12 mouse cellular contexts compared by ENCODE assay signal in the genomic region with DNA sequence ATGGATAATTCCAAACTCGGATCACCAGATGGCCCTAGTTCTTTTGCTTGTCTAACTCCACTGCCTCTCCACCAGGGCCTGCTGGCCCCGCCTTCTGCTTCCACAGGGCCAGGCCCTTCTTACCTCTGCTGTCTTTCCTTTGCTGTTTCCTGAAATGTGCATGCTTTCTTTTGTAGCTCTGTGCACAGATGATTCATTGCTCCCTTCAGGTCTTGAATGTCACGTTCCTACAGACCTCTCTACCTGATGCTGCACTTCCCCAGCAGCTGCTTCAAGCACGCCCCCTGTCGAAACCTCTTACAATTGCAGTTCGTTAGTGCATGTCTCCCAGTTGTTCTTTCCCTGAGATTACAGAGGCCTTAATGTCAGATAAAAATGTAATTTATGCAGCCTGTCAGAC.
A peak's percentile ranks its signal among the peaks of the same experiment; 100 is the strongest.
DNase-seq lines count a peak whose midpoint lies in the region; ATAC-seq lines count a peak whose summit lies in the region.
"Had no signal": no experiment of that assay in that cellular context is flagged by ENCODE, and none has a peak within 500 bp of the region (broad histone marks: within the 10 kb centered on the region; RNA-seq: fewer than 3 reads in every experiment).

No protein-coding gene starts in this region.

- H3K9ac ChIP-seq in forebrain, embryonic 13.5 days: no peak overlapping the region
- H3K9ac ChIP-seq in forebrain, embryonic 14.5 days (ENCODE audit: low read length): no peak overlapping the region
- H3K9ac ChIP-seq in midbrain, embryonic 11.5 days (ENCODE audit: low read length): no peak overlapping the region
- H3K9ac ChIP-seq in midbrain, embryonic 14.5 days (replicated peaks; ENCODE audit: low read length): no peak overlapping the region
- H3K9ac ChIP-seq in stomach, embryonic 15.5 days: no peak overlapping the region
- H3K9ac ChIP-seq: embryonic facial prominence, embryonic 15.5 days; liver, embryonic 14.5 days; midbrain, embryonic 13.5 days had no signal

- no peak for DNase-seq in forebrain, embryonic 14.5 days (ENCODE audit: low spot score)
- no peak for DNase-seq in midbrain, embryonic 11.5 days (ENCODE audit: low spot score, missing footprints)
- DNase-seq in midbrain, embryonic 14.5 days: no peak
- peak; percentile 40 for DNase-seq in brain, adult 2 months (ENCODE audit: low read depth, low spot score)
- no peak for DNase-seq in layer of hippocampus, postnatal 36 days
- DNase-seq: right cerebral cortex, adult 18-20 months had no signal

- H3K9me3 ChIP-seq in forebrain, embryonic 13.5 days (replicated peaks): no peaks in the 10 kb centered on the region
- H3K9me3 ChIP-seq in forebrain, embryonic 14.5 days (replicated peaks; ENCODE audit: control insufficient read depth, low read length): no peaks in the 10 kb centered on the region
- no peaks in the 10 kb centered on the region for H3K9me3 ChIP-seq in midbrain, embryonic 11.5 days (ENCODE audit: control insufficient read depth, low read length)
- no peaks in the 10 kb centered on the region for H3K9me3 ChIP-seq in midbrain, embryonic 14.5 days (ENCODE audit: control insufficient read depth, low read length)
- H3K9me3 ChIP-seq in stomach, embryonic 15.5 days: no peaks in the 10 kb centered on the region
- H3K9me3 ChIP-seq: embryonic facial prominence, embryonic 15.5 days; midbrain, embryonic 13.5 days had no signal

- 60% methylated on average over 6 of the region's 6 CpGs for WGBS in forebrain, embryonic 13.5 days
- 49% methylated on average over 6 of the region's 6 CpGs for WGBS in forebrain, embryonic 14.5 days
- 64% methylated on average over 6 of the region's 6 CpGs for WGBS in midbrain, embryonic 11.5 days
- WGBS in midbrain, embryonic 14.5 days: 64% methylated on average over 6 of the region's 6 CpGs
- WGBS in stomach, embryonic 15.5 days: 50% methylated on average over 6 of the region's 6 CpGs

- ATAC-seq in forebrain, embryonic 13.5 days: peak; percentile 33; the same call in 1 of the 2 replicates
- no peak for ATAC-seq in forebrain, embryonic 14.5 days
- ATAC-seq in midbrain, embryonic 11.5 days (ENCODE audit: low FRiP score): 0 out of 2 replicates have a peak, but pooled peaks have one; percentile 16
- no peak for ATAC-seq in midbrain, embryonic 14.5 days (ENCODE audit: low FRiP score, low TSS enrichment)
- 0 out of 2 replicates have a peak, but pooled peaks have one; percentile 53 for ATAC-seq in stomach, embryonic 15.5 days (ENCODE audit: insufficient read depth, low FRiP score, low read depth)
- ATAC-seq in monocyte, adult 5-6 weeks (replicated peaks; ENCODE audit: insufficient number of reproducible peaks, low FRiP score, low TSS enrichment, poor library complexity, severe bottlenecking): no peak
- ATAC-seq: midbrain, embryonic 13.5 days had no signal

- H3K4me2 ChIP-seq in forebrain, embryonic 13.5 days: no peak overlapping the region
- no peak overlapping the region for H3K4me2 ChIP-seq in forebrain, embryonic 14.5 days (ENCODE audit: low read length)
- H3K4me2 ChIP-seq in midbrain, embryonic 11.5 days: no peak overlapping the region
- H3K4me2 ChIP-seq in midbrain, embryonic 14.5 days (ENCODE audit: low read length): no peak overlapping the region
- no peak overlapping the region for H3K4me2 ChIP-seq in stomach, embryonic 15.5 days
- H3K4me2 ChIP-seq: embryonic facial prominence, embryonic 15.5 days; midbrain, embryonic 13.5 days had no signal

- H3K27ac ChIP-seq in forebrain, embryonic 13.5 days: no peak overlapping the region
- H3K27ac ChIP-seq in forebrain, embryonic 14.5 days (ENCODE audit: low read depth, low read length): no peak overlapping the region
- H3K27ac ChIP-seq in midbrain, embryonic 11.5 days (ENCODE audit: low read depth, low read length): no peak overlapping the region
- no peak overlapping the region for H3K27ac ChIP-seq in midbrain, embryonic 14.5 days (replicated peaks; ENCODE audit: low read depth, low read length)
- H3K27ac ChIP-seq in stomach, embryonic 15.5 days: no peak overlapping the region
- H3K27ac ChIP-seq: embryonic facial prominence, embryonic 15.5 days; liver, embryonic 14.5 days; midbrain, embryonic 13.5 days had no signal

- no peak overlapping the region for H3K4me3 ChIP-seq in forebrain, embryonic 13.5 days
- H3K4me3 ChIP-seq in forebrain, embryonic 14.5 days (ENCODE audit: low read depth, low read length): no peak overlapping the region
- H3K4me3 ChIP-seq in midbrain, embryonic 11.5 days (ENCODE audit: low read depth, low read length): no peak overlapping the region
- H3K4me3 ChIP-seq in midbrain, embryonic 14.5 days (replicated peaks; ENCODE audit: low read depth, low read length): no peak overlapping the region
- H3K4me3 ChIP-seq in stomach, embryonic 15.5 days (replicated peaks): no peak overlapping the region
- H3K4me3 ChIP-seq: embryonic facial prominence, embryonic 15.5 days; midbrain, embryonic 13.5 days had no signal

- H3K36me3 ChIP-seq in forebrain, embryonic 13.5 days (ENCODE audit: poor library complexity, severe bottlenecking): no peaks in the 10 kb centered on the region
- H3K36me3 ChIP-seq in forebrain, embryonic 14.5 days (ENCODE audit: control insufficient read depth, insufficient read depth, low read length): no peaks in the 10 kb centered on the region
- H3K36me3 ChIP-seq in midbrain, embryonic 11.5 days (ENCODE audit: control insufficient read depth, insufficient read depth, low read length): no peaks in the 10 kb centered on the region
- H3K36me3 ChIP-seq in midbrain, embryonic 14.5 days (ENCODE audit: control insufficient read depth, insufficient read depth, low read length): no peaks in the 10 kb centered on the region
- H3K36me3 ChIP-seq in stomach, embryonic 15.5 days: no peaks in the 10 kb centered on the region
- H3K36me3 ChIP-seq: embryonic facial prominence, embryonic 15.5 days; midbrain, embryonic 13.5 days had no signal

- peaks cover 11% of the 10 kb centered on the region for H3K4me1 ChIP-seq in forebrain, embryonic 13.5 days
- no peaks in the 10 kb centered on the region for H3K4me1 ChIP-seq in forebrain, embryonic 14.5 days (ENCODE audit: control insufficient read depth, insufficient read depth, low read length)
- no peaks in the 10 kb centered on the region for H3K4me1 ChIP-seq in midbrain, embryonic 11.5 days (ENCODE audit: control insufficient read depth, insufficient read depth, low read length)
- peaks cover 3% of the 10 kb centered on the region; the same call in 1 of the 2 replicates for H3K4me1 ChIP-seq in midbrain, embryonic 14.5 days (ENCODE audit: control insufficient read depth, insufficient read depth, low read length)
- no peaks in the 10 kb centered on the region for H3K4me1 ChIP-seq in stomach, embryonic 15.5 days
- H3K4me1 ChIP-seq: embryonic facial prominence, embryonic 15.5 days had no signal

- no peaks in the 10 kb centered on the region for H3K27me3 ChIP-seq in forebrain, embryonic 13.5 days
- H3K27me3 ChIP-seq in forebrain, embryonic 14.5 days (replicated peaks; ENCODE audit: control insufficient read depth, insufficient read depth, low read length): no peaks in the 10 kb centered on the region
- no peaks in the 10 kb centered on the region for H3K27me3 ChIP-seq in midbrain, embryonic 11.5 days (ENCODE audit: control insufficient read depth, insufficient read depth, low read length)
- no peaks in the 10 kb centered on the region for H3K27me3 ChIP-seq in midbrain, embryonic 14.5 days (ENCODE audit: control insufficient read depth, insufficient read depth, low read length)
- H3K27me3 ChIP-seq in stomach, embryonic 15.5 days (replicated peaks): no peaks in the 10 kb centered on the region
- H3K27me3 ChIP-seq: embryonic facial prominence, embryonic 15.5 days; midbrain, embryonic 13.5 days had no signal

Comparison
In these comparisons a context has a peak if more than half of its experiments do, and no peak if none do; other contexts are left out.
1. ATAC-seq: peak in forebrain, embryonic 13.5 days (single experiment), midbrain, embryonic 11.5 days (single experiment) and stomach, embryonic 15.5 days (single experiment); none in forebrain, embryonic 14.5 days (single experiment), midbrain, embryonic 14.5 days (single experiment) and monocyte, adult 5-6 weeks (single experiment).